10 mouse cellular contexts compared by ENCODE assay signal in the genomic region with DNA sequence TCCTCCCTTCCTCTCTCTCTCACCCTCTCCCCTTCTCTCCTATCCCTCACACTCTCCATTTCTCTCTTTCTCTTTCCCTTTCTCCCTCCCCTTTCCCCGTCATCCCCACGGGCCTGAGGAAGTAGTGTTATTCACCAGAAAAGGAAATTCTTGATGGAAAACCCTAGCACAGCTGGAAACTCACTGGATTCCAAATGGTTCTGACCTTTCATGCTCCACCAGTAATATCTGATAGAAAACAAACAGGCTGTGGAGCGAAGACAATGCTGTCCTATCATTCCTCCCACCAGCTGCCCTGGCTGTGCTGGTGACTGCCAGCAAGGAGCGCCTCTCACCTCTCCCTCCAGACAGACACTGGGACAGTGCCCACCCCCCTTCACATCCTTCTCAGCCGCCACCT. TPM values are rescaled to one million over a fixed set of nuclear protein-coding genes. Genes with fewer than 3 reads are reported as not detected.
DNase-seq lines count a peak whose midpoint lies in the region; ATAC-seq and TF ChIP-seq lines count a peak whose summit lies in the region.
"Had no signal": no experiment of that assay in that cellular context is flagged by ENCODE, and none has a peak within 500 bp of the region (broad histone marks: within the 10 kb centered on the region; RNA-seq: fewer than 3 reads in every experiment).

No protein-coding gene starts in this region.

- peaks cover 41% of the 10 kb centered on the region for H3K27me3 ChIP-seq in hindbrain, embryonic 10.5 days (ENCODE audit: insufficient read depth, poor library complexity, severe bottlenecking)
- H3K27me3 ChIP-seq in midbrain, embryonic 13.5 days = no peaks in the 10 kb centered on the region
- no peaks in the 10 kb centered on the region for H3K27me3 ChIP-seq in thymus, adult 2 months (ENCODE audit: control insufficient read depth, insufficient read depth, low read length)

- peaks cover 6% of the 10 kb centered on the region; the same call in 1 of the 2 replicates for H3K9me3 ChIP-seq in hindbrain, embryonic 10.5 days
- no peaks in the 10 kb centered on the region; the same call in 1 of the 2 replicates for H3K9me3 ChIP-seq in midbrain, embryonic 13.5 days

- H3K36me3 ChIP-seq in hindbrain, embryonic 10.5 days = peaks cover 32% of the 10 kb centered on the region
- H3K36me3 ChIP-seq in midbrain, embryonic 13.5 days = peaks cover 22% of the 10 kb centered on the region
- no peaks in the 10 kb centered on the region for H3K36me3 ChIP-seq in thymus, adult 2 months (ENCODE audit: control insufficient read depth, insufficient read depth, low read length)

- peak; percentile 4 to 12 for DNase-seq in heart, adult 9 months (ENCODE audit: low spot score in 2 of 2)
- no peak for DNase-seq in heart, postnatal 25 days (ENCODE audit: low spot score)
- peak; percentile 47 for DNase-seq in brain, embryonic 14.5 days (ENCODE audit: low read depth)
- DNase-seq in hindbrain, embryonic 10.5 days (ENCODE audit: low spot score) = peak; percentile 23
- DNase-seq in layer of hippocampus, adult 18-20 months (ENCODE audit: low spot score in 2 of 2) = no peak
- DNase-seq in spleen, adult 12 weeks (ENCODE audit: low spot score) = no peak
- DNase-seq in thymus, adult 2 months = no peak

- H3K27ac ChIP-seq in hindbrain, embryonic 10.5 days = peak overlapping the region; percentile 74
- H3K27ac ChIP-seq in midbrain, embryonic 13.5 days = peak overlapping the region; percentile 73
- no peak overlapping the region for H3K27ac ChIP-seq in thymus, adult 2 months (ENCODE audit: control insufficient read depth, insufficient read depth, low read length)

- ATAC-seq in midbrain, embryonic 13.5 days = peak; percentile 35

- intact Hi-C loops in heart, postnatal 25 days (cut with DNase I) = no loop called here

- no peak overlapping the region for H3K9ac ChIP-seq in midbrain, embryonic 13.5 days (replicated peaks)

- H3K4me3 ChIP-seq in hindbrain, embryonic 10.5 days = peak overlapping the region; percentile 45
- H3K4me3 ChIP-seq in midbrain, embryonic 13.5 days (replicated peaks) = no peak overlapping the region
- H3K4me3 ChIP-seq in thymus, adult 2 months (ENCODE audit: control insufficient read depth, insufficient read depth, low read length) = no peak overlapping the region

- no peak for TF ChIP-seq POLR2A in brain, embryonic 14.5 days (IDR thresholded peaks at IDR 0.05; ENCODE audit: borderline replicate concordance, extremely low read depth, insufficient read depth, insufficient read length, poor library complexity, severe bottlenecking)
- no peak for TF ChIP-seq POLR2A in thymus, adult 2 months (IDR thresholded peaks at IDR 0.05; ENCODE audit: control insufficient read depth, extremely low read depth, insufficient read depth, low read length, poor library complexity)

- H3K4me2 ChIP-seq in midbrain, embryonic 13.5 days (replicated peaks) = peak overlapping the region; percentile 51

- peaks cover 63% of the 10 kb centered on the region for H3K4me1 ChIP-seq in hindbrain, embryonic 10.5 days (replicated peaks)
- H3K4me1 ChIP-seq in midbrain, embryonic 13.5 days (replicated peaks) = peaks cover 56% of the 10 kb centered on the region
- no peaks in the 10 kb centered on the region for H3K4me1 ChIP-seq in thymus, adult 2 months (replicated peaks; ENCODE audit: control insufficient read depth, insufficient read depth, low read length)

- 3% methylated on average over 5 of the region's 5 CpGs for WGBS in hindbrain, embryonic 10.5 days
- WGBS in midbrain, embryonic 13.5 days = 7% methylated on average over 5 of the region's 5 CpGs
- 83% methylated on average over 5 of the region's 5 CpGs for WGBS in thymus, adult 2 months

- no peak for TF ChIP-seq CTCF in brain, embryonic 14.5 days (IDR thresholded peaks at IDR 0.05; ENCODE audit: borderline replicate concordance, extremely low read depth, insufficient read depth, insufficient read length)
- TF ChIP-seq CTCF in thymus, adult 2 months (IDR thresholded peaks at IDR 0.05; ENCODE audit: borderline replicate concordance, control insufficient read depth, extremely low read depth, insufficient read depth, low read length, poor library complexity) = no peak

RNA-seq across cellular contexts. Expression of a gene that starts 27.9 kb away (rescaled TPM):
- under 1 TPM; 0.67 to 0.68 TPM for total RNA-seq in heart, postnatal 25 days (2021)
- polyA plus RNA-seq in brain, embryonic 14.5 days (2012; rRNA removed) = 41.6 and 66.1 TPM in 2 replicates
- 9.9 and 15.0 TPM in 2 replicates for polyA plus RNA-seq in hindbrain, embryonic 10.5 days (2016; fragmentation: Nextera tagmentation; extraction: Ambion mirVana)
- 39.6 and 42.5 TPM in 2 replicates for polyA plus RNA-seq in midbrain, embryonic 13.5 days (2015; fragmentation: Nextera tagmentation; extraction: Ambion mirVana)
- 100 to 1,000 TPM; 104 to 111 TPM for total RNA-seq in layer of hippocampus, adult 18-20 months (2021)
- 0.42 and 0.58 TPM in 2 replicates for polyA plus RNA-seq in thymus, adult 2 months (2012; rRNA removed)

RNA-seq across cellular contexts. Expression of a gene that starts 37.5 kb away (rescaled TPM):
- total RNA-seq in heart, postnatal 25 days (2021) = not detected
- 0.42 and 0.53 TPM in 2 replicates for polyA plus RNA-seq in brain, embryonic 14.5 days (2012; rRNA removed)
- polyA plus RNA-seq in hindbrain, embryonic 10.5 days (2016; fragmentation: Nextera tagmentation; extraction: Ambion mirVana) = 0.20 and 1.0 TPM in 2 replicates
- 0.63 and 1.1 TPM in 2 replicates for polyA plus RNA-seq in midbrain, embryonic 13.5 days (2015; fragmentation: Nextera tagmentation; extraction: Ambion mirVana)
- total RNA-seq in layer of hippocampus, adult 18-20 months (2021) = under 1 TPM; 0.68 to 0.87 TPM
- not detected in 2 replicates for polyA plus RNA-seq in thymus, adult 2 months (2012; rRNA removed)
- polyA plus RNA-seq: C2C12; liver, embryonic 11.5 days had no signal

RNA-seq across cellular contexts. Expression of a gene that starts 42.0 kb away (rescaled TPM):
- under 1 TPM; 0.49 to 0.50 TPM for total RNA-seq in heart, postnatal 25 days (2021)
- polyA plus RNA-seq in brain, embryonic 14.5 days (2012; rRNA removed) = 24.3 and 26.3 TPM in 2 replicates
- 9.8 and 10.6 TPM in 2 replicates for polyA plus RNA-seq in hindbrain, embryonic 10.5 days (2016; fragmentation: Nextera tagmentation; extraction: Ambion mirVana)
- polyA plus RNA-seq in midbrain, embryonic 13.5 days (2015; fragmentation: Nextera tagmentation; extraction: Ambion mirVana) = 14.8 and 19.7 TPM in 2 replicates
- total RNA-seq in layer of hippocampus, adult 18-20 months (2021) = 10 to 100 TPM; 28.6 to 30.5 TPM
- 1.4 and 1.6 TPM in 2 replicates for polyA plus RNA-seq in thymus, adult 2 months (2012; rRNA removed)

Comparison
In these comparisons a context has a peak if more than half of its experiments do, and no peak if none do; other contexts are left out.
1. DNase-seq: peak in heart, adult 9 months (2 of 2), brain, embryonic 14.5 days (single experiment) and hindbrain, embryonic 10.5 days (single experiment); none in heart, postnatal 25 days (single experiment), layer of hippocampus, adult 18-20 months (0 of 2), spleen, adult 12 weeks (single experiment) and thymus, adult 2 months (single experiment).